Mouse (Mus musculus): Measurements from ENCODE around the gene Myt1l. TPM values are rescaled to one million over a fixed set of nuclear protein-coding genes. Genes with fewer than 3 reads are reported as not detected.

Myt1l gene
- polyA plus RNA-seq (2016; fragmentation: Nextera tagmentation; extraction: Ambion mirVana), result 2.6 and 9.6 TPM in 2 replicates

- 19% methylated on average over 13 of the region's 13 CpGs for WGBS
- Histone ChIP-seq H3K4me1 (peaks cover 71% of the 10 kb centered on the region), H3K27ac (replicated peaks) (peak within 1 kb of the TSS; percentile 87), H3K36me3 (no peaks in the 10 kb centered on the region), H3K27me3 (ENCODE audit: low read depth, poor library complexity, severe bottlenecking) (peaks cover 51% of the 10 kb centered on the region), H3K4me3 (peak within 1 kb of the TSS; percentile 59), H3K9me3 (replicated peaks) (no peaks in the 10 kb centered on the region)
- no peak for DNase-seq (ENCODE audit: low spot score)
Observed at GRCm38 (mm10) chr12:29528031-29528771, at the start of gene Myt1l. TSS of gene Myt1l (plus strand) at chr12:29528384.

DNA sequence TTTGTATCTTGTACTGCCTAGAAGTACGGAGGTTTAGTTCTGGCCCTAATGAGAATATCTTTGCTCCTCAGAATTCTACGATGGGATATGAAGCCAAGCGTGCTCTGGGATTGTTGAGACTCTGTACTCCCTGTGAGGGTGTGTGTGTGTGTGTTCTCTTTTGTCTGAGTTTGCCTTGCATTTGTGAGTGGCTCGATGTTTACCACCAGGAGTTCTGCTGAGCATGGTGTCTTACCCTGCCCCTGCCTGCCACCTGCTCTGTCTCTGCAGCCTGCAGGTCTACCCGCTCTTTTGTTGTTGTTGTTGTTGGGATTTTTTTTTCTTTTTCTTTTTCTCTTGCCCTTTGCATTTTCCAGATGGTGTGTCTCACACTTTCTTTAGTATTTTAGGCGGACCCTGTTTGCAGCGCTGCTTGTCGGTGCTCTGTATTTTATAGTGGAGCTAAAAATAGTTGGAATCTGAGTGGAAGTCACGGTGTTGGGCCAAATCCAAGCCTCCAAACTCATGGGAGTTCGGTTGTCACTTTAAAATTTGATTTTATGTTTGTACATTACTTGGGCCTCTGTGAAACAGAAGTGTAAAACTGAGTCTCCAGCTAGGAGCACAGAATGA is 41.7 kb upstream of the Myt1l start:
- Histone ChIP-seq H3K9me3 (replicated peaks) (no peaks in the 10 kb centered on the region), H3K4me1 (no peaks in the 10 kb centered on the region), H3K36me3 (no peaks in the 10 kb centered on the region), H3K4me3 (no peak overlapping the region), H3K27ac (replicated peaks) (no peak overlapping the region), H3K27me3 (ENCODE audit: low read depth, poor library complexity, severe bottlenecking) (no peaks in the 10 kb centered on the region)
- no peak for DNase-seq (ENCODE audit: low spot score)
- 89% methylated on average over 10 of the region's 10 CpGs for WGBS

GRCm38 (mm10) chr12:29526236-29526644 is 1.9 kb upstream of the Myt1l start:
- H3K27ac ChIP-seq (replicated peaks), result peak overlapping the region; percentile 87
- H3K27me3 ChIP-seq (ENCODE audit: low read depth, poor library complexity, severe bottlenecking), result peaks cover 33% of the 10 kb centered on the region
- no peaks in the 10 kb centered on the region; the same call in 1 of the 2 replicates for H3K9me3 ChIP-seq (replicated peaks)
- peaks cover 57% of the 10 kb centered on the region for H3K4me1 ChIP-seq
- 5% methylated on average over 6 of the region's 6 CpGs for WGBS
- peak; percentile 48 for DNase-seq (ENCODE audit: low spot score)
- no peaks in the 10 kb centered on the region for H3K36me3 ChIP-seq
- H3K4me3 ChIP-seq, result peak overlapping the region; percentile 59

GRCm38 (mm10) chr12:29527048-29527761 is 979 bp upstream of the Myt1l start:
- Histone ChIP-seq H3K4me3 (peak overlapping the region; percentile 59), H3K36me3 (no peaks in the 10 kb centered on the region), H3K9me3 (replicated peaks) (no peaks in the 10 kb centered on the region), H3K27ac (replicated peaks) (peak overlapping the region; percentile 87), H3K27me3 (ENCODE audit: low read depth, poor library complexity, severe bottlenecking) (peaks cover 41% of the 10 kb centered on the region), H3K4me1 (peaks cover 63% of the 10 kb centered on the region)
- 1% methylated on average over 27 of the region's 27 CpGs for WGBS
- DNase-seq (ENCODE audit: low spot score), result peak; percentile 69

- Histone ChIP-seq H3K27me3 (ENCODE audit: low read depth, poor library complexity, severe bottlenecking) (peaks cover 70% of the 10 kb centered on the region), H3K4me1 (peaks cover 92% of the 10 kb centered on the region), H3K9me3 (replicated peaks) (no peaks in the 10 kb centered on the region), H3K36me3 (no peaks in the 10 kb centered on the region), H3K4me3 (peak overlapping the region; percentile 59), H3K27ac (replicated peaks) (peak overlapping the region; percentile 65; the same call in 1 of the 2 replicates)
- 1% methylated on average over 6 of the region's 6 CpGs for WGBS
- peak; percentile 81 for DNase-seq (ENCODE audit: low spot score)
Observed at GRCm38 (mm10) chr12:29530241-29530725, 2.1 kb downstream of the Myt1l start.

- peak overlapping the region; percentile 59; the same call in 1 of the 2 replicates for H3K4me3 ChIP-seq
- peaks cover 70% of the 10 kb centered on the region for H3K27me3 ChIP-seq (ENCODE audit: low read depth, poor library complexity, severe bottlenecking)
- no peaks in the 10 kb centered on the region for H3K9me3 ChIP-seq (replicated peaks)
- H3K4me1 ChIP-seq, result peaks cover 94% of the 10 kb centered on the region
- WGBS, result 73% methylated on average over 7 of the region's 7 CpGs
- DNase-seq (ENCODE audit: low spot score), result no peak
- H3K36me3 ChIP-seq, result no peaks in the 10 kb centered on the region
- H3K27ac ChIP-seq (replicated peaks), result no peak overlapping the region
Observed at GRCm38 (mm10) chr12:29530823-29531222, 2.6 kb downstream of the Myt1l start.

- Histone ChIP-seq H3K27ac (replicated peaks) (no peak overlapping the region; the same call in 1 of the 2 replicates), H3K36me3 (no peaks in the 10 kb centered on the region), H3K4me1 (peaks cover 77% of the 10 kb centered on the region), H3K27me3 (ENCODE audit: low read depth, poor library complexity, severe bottlenecking) (peaks cover 83% of the 10 kb centered on the region), H3K9me3 (replicated peaks) (no peaks in the 10 kb centered on the region), H3K4me3 (peak overlapping the region; percentile 29)
- peak; percentile 33 for DNase-seq (ENCODE audit: low spot score)
- WGBS, result 21% methylated on average over 14 of the region's 14 CpGs
Observed at GRCm38 (mm10) chr12:29533071-29533876, 5.1 kb downstream of the Myt1l start.

DNA sequence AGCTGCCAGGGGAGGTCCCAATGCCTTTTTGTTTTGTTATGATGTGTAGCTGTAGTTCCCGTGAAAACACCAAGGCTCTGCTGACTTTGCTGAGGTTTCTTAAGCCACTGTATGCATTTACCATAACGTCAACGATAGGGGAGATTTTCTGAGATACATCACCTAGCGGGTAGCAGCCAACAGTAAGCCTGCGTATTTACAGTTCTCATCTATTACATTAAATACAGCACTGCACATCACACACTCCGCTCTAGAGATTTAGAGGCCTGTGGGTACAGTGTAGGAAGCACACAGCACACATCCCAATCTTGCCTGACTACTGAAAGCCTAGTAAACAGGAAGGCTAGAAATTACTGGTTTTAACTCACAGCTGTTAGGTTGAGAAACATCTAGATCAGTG is 6.1 kb downstream of the Myt1l start:
- Histone ChIP-seq H3K27me3 (ENCODE audit: low read depth, poor library complexity, severe bottlenecking) (peaks cover 77% of the 10 kb centered on the region), H3K4me3 (peak overlapping the region; percentile 52), H3K36me3 (no peaks in the 10 kb centered on the region), H3K9me3 (replicated peaks) (no peaks in the 10 kb centered on the region), H3K4me1 (peaks cover 77% of the 10 kb centered on the region), H3K27ac (replicated peaks) (peak overlapping the region; percentile 69)
- DNase-seq (ENCODE audit: low spot score), result no peak
- 5% methylated on average over 6 of the region's 6 CpGs for WGBS

- H3K4me3 ChIP-seq, result peak overlapping the region; percentile 52
- no peaks in the 10 kb centered on the region for H3K9me3 ChIP-seq (replicated peaks)
- no peaks in the 10 kb centered on the region for H3K36me3 ChIP-seq
- H3K27ac ChIP-seq (replicated peaks), result peak overlapping the region; percentile 69
- peak; percentile 55 for DNase-seq (ENCODE audit: low spot score)
- H3K4me1 ChIP-seq, result peaks cover 74% of the 10 kb centered on the region
- WGBS, result under 1% methylated on average over 25 of the region's 25 CpGs
- peaks cover 74% of the 10 kb centered on the region for H3K27me3 ChIP-seq (ENCODE audit: low read depth, poor library complexity, severe bottlenecking)
Observed at GRCm38 (mm10) chr12:29534761-29535300, 6.6 kb downstream of the Myt1l start.

GRCm38 (mm10) chr12:29537916-29538315 is 9.7 kb downstream of the Myt1l start:
- H3K27me3 ChIP-seq (ENCODE audit: low read depth, poor library complexity, severe bottlenecking), result peaks cover 58% of the 10 kb centered on the region
- DNase-seq (ENCODE audit: low spot score), result no peak
- no peak overlapping the region for H3K4me3 ChIP-seq
- H3K4me1 ChIP-seq, result peaks cover 49% of the 10 kb centered on the region
- H3K9me3 ChIP-seq (replicated peaks), result no peaks in the 10 kb centered on the region
- 42% methylated on average over 5 of the region's 5 CpGs for WGBS
- no peaks in the 10 kb centered on the region for H3K36me3 ChIP-seq
- H3K27ac ChIP-seq (replicated peaks), result 0 out of 2 replicates have a peak overlapping the region, but pooled peaks have one; percentile 6

DNA sequence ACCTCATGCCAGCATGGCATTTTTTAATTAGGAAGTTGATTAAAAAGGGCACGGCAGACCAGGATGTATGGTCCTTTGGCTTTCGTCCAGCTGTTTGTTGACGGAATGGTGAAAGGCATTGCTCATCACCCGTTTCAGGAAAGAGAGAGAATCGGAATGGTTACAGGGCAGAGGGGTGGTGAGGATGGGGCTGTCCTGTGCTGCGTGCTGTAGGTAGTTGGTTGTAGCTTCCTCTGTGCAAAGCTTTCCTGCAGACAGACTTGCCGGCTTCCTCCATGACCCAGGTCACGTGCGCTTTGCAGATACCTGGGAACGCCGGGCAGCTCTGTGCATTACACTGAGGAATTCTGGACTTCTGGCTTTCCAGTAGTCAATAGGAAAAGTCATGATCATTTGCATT is 10.3 kb downstream of the Myt1l start:
- peaks cover 53% of the 10 kb centered on the region for H3K27me3 ChIP-seq (ENCODE audit: low read depth, poor library complexity, severe bottlenecking)
- H3K9me3 ChIP-seq (replicated peaks), result no peaks in the 10 kb centered on the region

More for the DNA sequence above, 10.3 kb downstream of the Myt1l start:
- DNase-seq (ENCODE audit: low spot score), result no peak
- Histone ChIP-seq H3K4me3 (no peak overlapping the region), H3K27ac (replicated peaks) (0 out of 2 replicates have a peak overlapping the region, but pooled peaks have one; percentile 6), H3K36me3 (no peaks in the 10 kb centered on the region), H3K4me1 (peaks cover 44% of the 10 kb centered on the region)
- 87% methylated on average over 11 of the region's 11 CpGs for WGBS

Data from midbrain, embryonic 10.5 days (tissue).